In genomic region chr1:179187171-179187570, GRCm38 (mm10) we compare ENCODE assay signal across 28 mouse cellular contexts.
DNase-seq lines count a peak whose midpoint lies in the region; ATAC-seq and TF ChIP-seq lines count a peak whose summit lies in the region.
"Had no signal": no experiment of that assay in that cellular context is flagged by ENCODE, and none has a peak within 500 bp of the region (broad histone marks: within the 10 kb centered on the region; RNA-seq: fewer than 3 reads in every experiment).

No protein-coding gene starts in this region.

- peak; percentile 36 for DNase-seq in heart, adult 11 months
- DNase-seq in heart, adult 2 months, result no peak
- no peak for DNase-seq in limb, embryonic 10.5 days (ENCODE audit: low spot score)
- DNase-seq in adrenal gland, adult 2 months, result no peak
- DNase-seq: adrenal gland, postnatal 10 days; adrenal gland, postnatal 25 days; B cell, adult 2 months; cerebellum, adult 11 months; cerebellum, adult 18-20 months; cerebellum, adult 8-10 months; cerebellum, adult 9-11 months; cerebellum, postnatal 14 days; cerebellum, postnatal 36 days; embryo, embryonic 11 days had no signal

- H3K9me3 ChIP-seq in neural tube, embryonic 14.5 days (ENCODE audit: control insufficient read depth, low read length), result no peaks in the 10 kb centered on the region
- no peaks in the 10 kb centered on the region for H3K9me3 ChIP-seq in neural tube, embryonic 15.5 days (replicated peaks)
- H3K9me3 ChIP-seq in limb, embryonic 10.5 days (replicated peaks), result no peaks in the 10 kb centered on the region
- H3K9me3 ChIP-seq: embryonic facial prominence, embryonic 13.5 days; embryonic facial prominence, embryonic 15.5 days; forebrain, embryonic 10.5 days; forebrain, embryonic 12.5 days; G1E had no signal

- no peak for TF ChIP-seq EP300 in heart, adult 2 months (IDR thresholded peaks at IDR 0.05; ENCODE audit: insufficient read depth, low read depth, low read length)

- intact Hi-C loops in heart, adult 2 months (cut with DNase I), result no loop called here

- TF ChIP-seq POLR2A in heart, adult 2 months (IDR thresholded peaks at IDR 0.05; ENCODE audit: insufficient read depth, low read depth, low read length), result no peak

- peak; percentile 51; the same call in 1 of the 2 replicates for ATAC-seq in neural tube, embryonic 14.5 days (ENCODE audit: low read depth)
- ATAC-seq in neural tube, embryonic 15.5 days (ENCODE audit: low FRiP score), result no peak; the same call in 1 of the 2 replicates
- ATAC-seq: activated CD4-positive, CD25-positive, alpha-beta regulatory T cell, adult 4 months; CD4-positive, CD25-positive, alpha-beta regulatory T cell, adult 4 months; forebrain, embryonic 14.5 days; forebrain, embryonic 16.5 days; Patski had no signal

- TF ChIP-seq CTCF in heart, adult 2 months (IDR thresholded peaks at IDR 0.05), result no peak

- H3K4me3 ChIP-seq in heart, adult 2 months, result no peak overlapping the region
- no peak overlapping the region for H3K4me3 ChIP-seq in neural tube, embryonic 14.5 days (ENCODE audit: low read depth, low read length)
- H3K4me3 ChIP-seq in neural tube, embryonic 15.5 days (replicated peaks), result no peak overlapping the region
- no peak overlapping the region for H3K4me3 ChIP-seq in limb, embryonic 10.5 days
- H3K4me3 ChIP-seq: embryonic facial prominence, embryonic 13.5 days; embryonic facial prominence, embryonic 15.5 days; erythroblast, embryonic 14.5 days; forebrain, embryonic 10.5 days; forebrain, embryonic 12.5 days had no signal

- 93% methylated on average over 3 of the region's 3 CpGs for WGBS in heart, adult 2 months
- 59% methylated on average over 3 of the region's 3 CpGs for WGBS in neural tube, embryonic 14.5 days
- 51% methylated on average over 3 of the region's 3 CpGs for WGBS in neural tube, embryonic 15.5 days
- 88% methylated on average over 3 of the region's 3 CpGs for WGBS in limb, embryonic 10.5 days

- no peaks in the 10 kb centered on the region for H3K27me3 ChIP-seq in heart, adult 2 months (ENCODE audit: control insufficient read depth, insufficient read depth, low read length)
- H3K27me3 ChIP-seq in neural tube, embryonic 14.5 days (ENCODE audit: control insufficient read depth, insufficient read depth, low read length), result no peaks in the 10 kb centered on the region
- no peaks in the 10 kb centered on the region for H3K27me3 ChIP-seq in neural tube, embryonic 15.5 days (replicated peaks)
- no peaks in the 10 kb centered on the region for H3K27me3 ChIP-seq in limb, embryonic 10.5 days (ENCODE audit: low read depth, poor library complexity, severe bottlenecking)
- H3K27me3 ChIP-seq: CH12.LX; embryonic facial prominence, embryonic 13.5 days; embryonic facial prominence, embryonic 15.5 days; forebrain, embryonic 12.5 days; Patski had no signal

- no peaks in the 10 kb centered on the region for H3K4me1 ChIP-seq in heart, adult 2 months (ENCODE audit: control insufficient read depth, insufficient read depth, low read length)
- 0 out of 2 replicates have a peak, but pooled peaks cover 2% of the 10 kb centered on the region for H3K4me1 ChIP-seq in neural tube, embryonic 14.5 days (ENCODE audit: control insufficient read depth, insufficient read depth, low read length)
- peaks cover 21% of the 10 kb centered on the region; the same call in 1 of the 2 replicates for H3K4me1 ChIP-seq in neural tube, embryonic 15.5 days
- peaks cover 47% of the 10 kb centered on the region for H3K4me1 ChIP-seq in limb, embryonic 10.5 days
- H3K4me1 ChIP-seq: embryonic facial prominence, embryonic 15.5 days; forebrain, embryonic 12.5 days had no signal

- no peak overlapping the region for H3K27ac ChIP-seq in heart, adult 2 months
- no peak overlapping the region for H3K27ac ChIP-seq in neural tube, embryonic 14.5 days (ENCODE audit: low read depth, low read length)
- no peak overlapping the region for H3K27ac ChIP-seq in neural tube, embryonic 15.5 days (replicated peaks)
- H3K27ac ChIP-seq in limb, embryonic 10.5 days, result peak overlapping the region; percentile 30; the same call in 1 of the 2 replicates
- H3K27ac ChIP-seq: embryonic facial prominence, embryonic 13.5 days; embryonic facial prominence, embryonic 15.5 days; forebrain, embryonic 10.5 days; forebrain, embryonic 12.5 days had no signal

- H3K4me2 ChIP-seq in neural tube, embryonic 14.5 days (ENCODE audit: low read depth, low read length), result no peak overlapping the region
- H3K4me2 ChIP-seq in neural tube, embryonic 15.5 days, result no peak overlapping the region
- H3K4me2 ChIP-seq: embryonic facial prominence, embryonic 13.5 days; embryonic facial prominence, embryonic 15.5 days; forebrain, embryonic 12.5 days had no signal

- no peaks in the 10 kb centered on the region for H3K36me3 ChIP-seq in heart, adult 2 months (ENCODE audit: control insufficient read depth, insufficient read depth, low read length)
- H3K36me3 ChIP-seq in neural tube, embryonic 14.5 days (ENCODE audit: control insufficient read depth, insufficient read depth, low read length), result no peaks in the 10 kb centered on the region
- H3K36me3 ChIP-seq in neural tube, embryonic 15.5 days, result no peaks in the 10 kb centered on the region
- H3K36me3 ChIP-seq in limb, embryonic 10.5 days, result no peaks in the 10 kb centered on the region
- H3K36me3 ChIP-seq: embryonic facial prominence, embryonic 13.5 days; embryonic facial prominence, embryonic 15.5 days; forebrain, embryonic 10.5 days; forebrain, embryonic 12.5 days; G1E had no signal

- H3K9ac ChIP-seq in heart, adult 2 months (ENCODE audit: low read depth, low read length), result no peak overlapping the region
- H3K9ac ChIP-seq in neural tube, embryonic 14.5 days (replicated peaks; ENCODE audit: low read depth, low read length), result no peak overlapping the region
- H3K9ac ChIP-seq in neural tube, embryonic 15.5 days (replicated peaks), result no peak overlapping the region
- H3K9ac ChIP-seq: embryonic facial prominence, embryonic 13.5 days; embryonic facial prominence, embryonic 15.5 days; forebrain, embryonic 12.5 days had no signal

- no peaks in the 10 kb centered on the region for H3K79me2 ChIP-seq in heart, adult 2 months (replicated peaks; ENCODE audit: control insufficient read depth, insufficient read depth, low read length)
